Mouse (Mus musculus) limb, embryonic 14.5 days (tissue): ENCODE results near the gene Cd276. TPM values are rescaled to one million over a fixed set of nuclear protein-coding genes. Genes with fewer than 3 reads are reported as not detected.

ENCODE experiments used
- ATAC-seq: fragments of 200-750 bp; cut with Nextera tagmentation; 2 replicates; pipeline ENCODE4 v1.8.0; 2017; ENCODE audit warnings: low read depth, moderate number of reproducible peaks, moderate TSS enrichment; ENCODE audit not compliant: low FRiP score
- DNase-seq: peaks from one replicate; pipeline ENCODE4 v3.0.0-alpha.2; 2015; ENCODE audit warnings: low spot score
- H3K27ac ChIP-seq: fragments of 300-500 bp; sonication (generic); replicated peaks from 2 replicates; pipeline ENCODE4 v1.5.1; 2014; ENCODE audit warnings: low read depth, mild to moderate bottlenecking, low read length, moderate library complexity, mixed read lengths
- H3K27me3 ChIP-seq: fragments of 300-500 bp; sonication (generic); 2 replicates; pipeline ENCODE4 v1.6.1; 2014; ENCODE audit warnings: low read length, mixed read lengths; ENCODE audit not compliant: control insufficient read depth, insufficient read depth
- H3K36me3 ChIP-seq: fragments of 300-500 bp; sonication (generic); 2 replicates; pipeline ENCODE4 v1.6.1; 2014; ENCODE audit warnings: mild to moderate bottlenecking, low read length, moderate library complexity, mixed read lengths; ENCODE audit not compliant: control insufficient read depth, insufficient read depth
- H3K4me1 ChIP-seq: fragments of 300-500 bp; sonication (generic); 2 replicates; pipeline ENCODE4 v1.6.1; 2014; ENCODE audit warnings: antibody characterized with exemption, low read length, mixed read lengths; ENCODE audit not compliant: control insufficient read depth, insufficient read depth
- H3K4me2 ChIP-seq: fragments of 300-500 bp; sonication (generic); replicated peaks from 2 replicates; pipeline ENCODE4 v1.6.1; 2014; ENCODE audit warnings: low read depth, mild to moderate bottlenecking, low read length, moderate library complexity; ENCODE audit not compliant: severe bottlenecking
- H3K4me3 ChIP-seq: fragments of 300-500 bp; sonication (generic); replicated peaks from 2 replicates; pipeline ENCODE4 v1.5.1; 2014; ENCODE audit warnings: low read length
- H3K9ac ChIP-seq: fragments of 300-500 bp; sonication (generic); 2 replicates; pipeline ENCODE4 v1.6.1; 2014; ENCODE audit warnings: mild to moderate bottlenecking, low read depth, low read length, moderate library complexity; ENCODE audit not compliant: severe bottlenecking
- H3K9me3 ChIP-seq: fragments of 300-500 bp; sonication (generic); 2 replicates; pipeline ENCODE4 v1.6.1; 2016; ENCODE audit warnings: low read length; ENCODE audit not compliant: control insufficient read depth
- POLR2A ChIP-seq: fragments of 200-500 bp; IDR thresholded peaks from 2 replicates; pipeline ENCODE4 v1.8.0; 2012; ENCODE audit warnings: inconsistent platforms, mild to moderate bottlenecking, moderate library complexity, borderline replicate concordance; ENCODE audit not compliant: insufficient read depth, insufficient read length; ENCODE audit errors: extremely low read depth
- WGBS: fragments of 180-500 bp; shearing (Covaris S2); extraction: QIAGEN DNeasy Blood & Tissue Kit; methylation state at CpG from one replicate; pipeline ENCODE4 v1.1.7; 2014; 5-methylcytosine and 5-hydroxymethylcytosine counted together
- polyA plus RNA-seq, 2 experiments: library from polyadenylated mRNA; depleted of rRNA in 1 of 2; stranded (reverse) in 1 of 2; unstranded in 1 of 2; fragments of >200 nt; fragmentation: Nextera tagmentation in 1 of 2; extraction: Ambion mirVana in 1 of 2; gene quantifications; 2 replicates each; pipeline versions ENCODE4 v1.2.1 to v1.2.3; 2012 to 2014

The Cd276 gene
- polyA plus RNA-seq, 2 experiments, result 64.8 to 64.9 TPM

DNA sequence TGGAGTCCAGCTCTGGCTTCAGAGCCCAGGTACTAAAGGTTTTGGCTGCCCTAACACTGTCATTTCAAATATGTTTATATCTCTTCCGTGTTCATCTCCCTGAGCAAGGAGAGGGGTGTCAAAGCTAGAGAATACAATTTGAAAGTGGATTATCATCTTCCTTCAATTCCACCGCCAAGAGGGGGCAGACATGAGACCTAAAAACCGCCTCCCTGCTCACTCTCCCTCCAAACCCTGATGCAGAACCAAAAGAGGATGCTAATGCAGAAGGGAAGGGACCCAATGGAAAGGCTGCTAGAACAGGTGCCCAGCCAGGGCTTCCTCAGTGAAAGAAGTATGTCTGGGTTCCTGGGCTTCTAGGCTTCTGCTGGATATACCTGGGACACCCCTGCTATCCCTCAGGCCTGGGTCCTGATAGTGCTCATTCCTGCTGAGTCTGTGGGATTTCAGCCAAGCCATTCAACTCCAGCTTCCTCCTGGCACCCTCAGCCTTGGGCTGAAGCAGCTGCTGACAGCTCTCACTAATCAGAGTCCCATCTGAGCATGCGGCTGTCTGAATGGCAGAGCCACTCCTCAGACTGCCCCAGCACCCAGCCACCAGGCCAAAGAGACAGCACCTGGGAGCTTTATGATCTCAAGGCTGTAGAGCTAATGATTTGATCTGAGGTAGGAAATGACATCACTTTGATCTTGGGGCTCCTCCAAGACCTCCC lies 58.6 kb downstream of the Cd276 start:
- no peaks in the 10 kb centered on the region for H3K27me3 ChIP-seq
- H3K9me3 ChIP-seq, result no peaks in the 10 kb centered on the region
- no peaks in the 10 kb centered on the region for H3K4me1 ChIP-seq
- 42% methylated on average over 4 of the region's 4 CpGs for WGBS
- ATAC-seq (no peak), DNase-seq (no peak)
- H3K27ac ChIP-seq, result no peak overlapping the region
- no peak overlapping the region for H3K9ac ChIP-seq
- no peak for TF ChIP-seq POLR2A
- H3K36me3 ChIP-seq, result peaks cover 5% of the 10 kb centered on the region
- H3K4me2 ChIP-seq, result no peak overlapping the region
- no peak overlapping the region for H3K4me3 ChIP-seq

DNA sequence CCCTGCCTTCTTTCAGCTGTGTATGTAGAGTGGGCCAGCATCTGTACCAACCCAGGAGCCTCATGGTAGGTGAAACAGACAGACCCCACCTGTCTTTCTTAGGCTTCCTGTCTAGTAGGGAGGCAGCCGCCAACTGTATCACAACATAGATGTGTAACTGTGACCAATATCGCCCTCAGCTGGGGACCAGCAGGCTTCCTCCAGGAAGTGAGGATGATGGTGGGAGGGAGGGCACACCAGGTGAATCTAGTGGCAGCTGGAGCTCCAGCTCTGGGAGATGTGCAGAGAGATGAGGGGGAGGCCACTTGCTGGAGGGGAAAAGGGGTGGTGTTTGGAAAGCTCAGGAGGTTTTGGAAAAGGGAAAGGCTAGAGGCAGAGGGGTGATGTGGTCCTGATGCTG lies 60.2 kb downstream of the Cd276 start:
- no peak for TF ChIP-seq POLR2A
- peaks cover 12% of the 10 kb centered on the region for H3K4me1 ChIP-seq
- H3K4me2 ChIP-seq, result no peak overlapping the region

DNA sequence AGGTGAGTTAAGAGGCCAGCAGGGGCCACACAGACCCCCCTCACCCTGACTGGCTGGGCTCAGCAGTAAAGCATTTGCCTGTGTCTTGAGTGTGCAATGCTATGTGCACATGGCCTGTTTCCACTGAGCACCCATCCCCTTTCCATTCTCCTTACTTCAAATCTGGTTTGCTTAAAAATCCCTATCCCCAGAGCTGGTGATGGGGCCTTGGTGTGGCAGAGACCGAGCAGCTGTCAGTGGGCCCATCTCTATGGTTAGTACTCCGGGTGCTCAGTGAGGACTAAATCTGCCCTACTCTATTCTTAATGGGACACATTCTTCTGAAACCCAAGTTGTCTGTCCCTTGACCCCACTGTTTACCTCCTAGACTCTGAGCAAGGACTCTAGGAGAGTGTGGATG lies 64.8 kb downstream of the Cd276 start:
- peak overlapping the region; percentile 86 for H3K4me3 ChIP-seq
- no peak for TF ChIP-seq POLR2A
- H3K27ac ChIP-seq, result no peak overlapping the region
- no peaks in the 10 kb centered on the region for H3K27me3 ChIP-seq
- H3K9ac ChIP-seq, result no peak overlapping the region
- DNase-seq (no peak), ATAC-seq (no peak)
- 65% methylated on average over 2 of the region's 2 CpGs for WGBS
- H3K9me3 ChIP-seq, result no peaks in the 10 kb centered on the region
- no peaks in the 10 kb centered on the region; the same call in 1 of the 2 replicates for H3K36me3 ChIP-seq
- peak overlapping the region; percentile 85 for H3K4me2 ChIP-seq
- peaks cover 21% of the 10 kb centered on the region for H3K4me1 ChIP-seq

More for the DNA sequence above, 60.2 kb downstream of the Cd276 start:
- Histone ChIP-seq H3K9ac (no peak overlapping the region), H3K36me3 (peaks cover 5% of the 10 kb centered on the region), H3K27me3 (no peaks in the 10 kb centered on the region), H3K4me3 (no peak overlapping the region), H3K9me3 (no peaks in the 10 kb centered on the region), H3K27ac (no peak overlapping the region)
- DNase-seq, result no peak
- 65% methylated on average over 2 of the region's 2 CpGs for WGBS
- ATAC-seq, result no peak

DNA sequence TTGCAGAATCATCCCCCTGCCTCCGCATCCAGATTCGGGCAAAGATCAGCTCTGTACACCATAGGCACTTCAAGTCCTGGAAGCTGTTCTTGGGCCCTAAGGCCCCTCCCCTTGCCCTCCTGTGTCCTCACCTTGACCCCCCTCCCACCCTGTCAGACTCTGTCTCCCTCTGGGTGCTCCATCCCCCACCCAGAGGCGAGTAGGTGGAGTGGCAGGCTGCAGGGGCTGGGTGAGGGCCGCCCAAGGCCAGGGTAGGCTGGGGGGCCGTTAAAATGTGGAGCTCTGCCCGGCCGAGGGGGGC lies 65.4 kb downstream of the Cd276 start:
- H3K27ac ChIP-seq, result no peak overlapping the region
- H3K27me3 ChIP-seq, result no peaks in the 10 kb centered on the region
- DNase-seq, result no peak

DNA sequence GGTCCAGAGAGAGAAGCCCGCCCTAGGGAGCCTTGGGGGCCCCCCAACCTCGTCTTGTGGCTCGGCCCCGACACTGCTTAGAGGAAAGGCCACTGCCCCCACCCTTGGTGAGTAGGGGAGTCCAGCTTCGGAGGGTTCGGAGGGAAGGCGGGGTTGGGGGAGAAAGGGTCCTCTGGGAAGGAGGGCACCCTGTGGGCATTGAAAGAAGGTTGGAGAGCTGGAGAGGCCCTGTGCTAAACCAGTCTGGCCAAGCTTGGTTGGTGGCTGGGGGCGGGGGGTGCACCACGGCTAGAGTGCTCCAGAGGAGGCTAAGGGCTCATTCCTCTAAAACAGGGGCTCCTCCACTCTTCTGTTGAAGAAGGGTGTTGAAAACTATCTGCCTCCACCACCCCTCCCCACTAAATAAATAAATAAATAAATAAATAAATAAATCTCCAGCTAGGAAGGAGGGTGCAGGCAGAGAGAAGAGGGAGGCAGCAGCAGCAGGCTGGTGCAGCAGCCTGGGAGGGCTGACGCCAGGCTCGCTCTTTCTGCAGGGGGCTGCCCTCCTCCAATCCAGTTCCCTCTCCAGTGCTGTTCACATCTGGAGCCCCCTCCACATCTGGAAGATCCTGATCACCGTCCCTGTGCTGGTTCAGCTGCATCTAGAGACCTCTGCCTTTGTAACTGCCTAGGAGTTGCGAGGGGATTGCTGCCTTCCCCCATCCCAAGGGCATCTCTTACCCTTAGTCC lies 65.9 kb downstream of the Cd276 start:
- peak overlapping the region; percentile 85 for H3K4me2 ChIP-seq
- peaks cover 21% of the 10 kb centered on the region for H3K4me1 ChIP-seq
- peak overlapping the region; percentile 86 for H3K4me3 ChIP-seq
- H3K9ac ChIP-seq, result peak overlapping the region; percentile 90
- TF ChIP-seq POLR2A, result no peak
- H3K27ac ChIP-seq, result no peak overlapping the region
- ATAC-seq (peak; percentile 24; the same call in 1 of the 2 replicates), DNase-seq (peak; percentile 7)
- WGBS, result 4% methylated on average over 13 of the region's 13 CpGs
- H3K36me3 ChIP-seq, result no peaks in the 10 kb centered on the region; the same call in 1 of the 2 replicates
- no peaks in the 10 kb centered on the region for H3K27me3 ChIP-seq
- H3K9me3 ChIP-seq, result no peaks in the 10 kb centered on the region

More for the DNA sequence above, 65.4 kb downstream of the Cd276 start:
- Histone ChIP-seq H3K4me2 (peak overlapping the region; percentile 85), H3K9ac (peak overlapping the region; percentile 90), H3K4me1 (peaks cover 21% of the 10 kb centered on the region), H3K4me3 (peak overlapping the region; percentile 86), H3K36me3 (no peaks in the 10 kb centered on the region; the same call in 1 of the 2 replicates), H3K9me3 (no peaks in the 10 kb centered on the region)
- WGBS, result 4% methylated on average over 7 of the region's 7 CpGs
- TF ChIP-seq POLR2A, result no peak
- no peak for ATAC-seq
